15 mouse cellular contexts compared by ENCODE assay signal in the genomic region with DNA sequence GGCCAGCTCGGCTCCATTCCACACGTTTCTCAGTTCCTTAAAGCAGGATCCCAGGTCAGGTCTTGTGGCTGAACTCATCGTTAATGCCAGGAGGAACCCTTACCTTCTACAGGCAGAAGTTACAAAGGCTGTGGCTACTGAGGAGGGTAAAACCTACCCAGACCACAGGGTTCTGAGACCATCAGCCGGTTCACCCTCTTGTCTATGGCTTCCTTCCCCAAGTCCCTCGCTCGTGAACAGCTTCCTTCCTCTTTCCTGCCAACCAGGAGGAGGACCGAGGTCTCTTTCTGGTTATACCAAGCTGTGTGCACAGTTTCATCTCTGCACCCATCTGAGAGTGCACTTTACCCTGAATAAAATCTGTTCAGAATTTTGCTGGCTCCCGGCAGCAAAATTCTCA.
"Had no signal": no experiment of that assay in that cellular context is flagged by ENCODE, and none has a peak within 500 bp of the region (broad histone marks: within the 10 kb centered on the region; RNA-seq: fewer than 3 reads in every experiment).

No protein-coding gene starts in this region.

- DNase-seq: kidney, adult 11 months; kidney, adult 8-10 months; kidney, postnatal 10 days; kidney, postnatal 36 days; layer of hippocampus, postnatal 36 days; liver, embryonic 13.5 days; lung, adult 2 months; lung, postnatal 14 days; midbrain, embryonic 14.5 days; right cerebral cortex, adult 18-20 months; right cerebral cortex, postnatal 14 days; right cerebral cortex, postnatal 4 days; thymus, adult 18-20 months; thymus, postnatal 14 days; thymus, postnatal 4 days had no signal
